Mouse (Mus musculus): ENCODE data around the gene Rnf224. TPM values are rescaled to one million over a fixed set of nuclear protein-coding genes. Genes with fewer than 3 reads are reported as not detected.

Gene Rnf224
- polyA plus RNA-seq, 1 experiment, result not detected

Other genes with a start within 250 kb of the Rnf224 start
- gene Nsmf, start 182.4 kb downstream of the Rnf224 start, polyA plus RNA-seq (2012; ENCODE audit: insufficient read depth, insufficient read length, missing spikeins), result 10.6 and 15.1 TPM in 2 replicates
- not detected in 2 replicates for gene Entpd8, start 156.5 kb downstream of the Rnf224 start, polyA plus RNA-seq (2012; ENCODE audit: insufficient read depth, insufficient read length, missing spikeins)
- gene Noxa1, start 141.6 kb downstream of the Rnf224 start, polyA plus RNA-seq (2012; ENCODE audit: insufficient read depth, insufficient read length, missing spikeins), result not detected in 2 replicates
- 6.4 and 7.1 TPM in 2 replicates for gene Nrarp, start 56.0 kb downstream of the Rnf224 start, polyA plus RNA-seq (2012; ENCODE audit: insufficient read depth, insufficient read length, missing spikeins)
- gene Tor4a, start 39.9 kb downstream of the Rnf224 start, polyA plus RNA-seq (2012; ENCODE audit: insufficient read depth, insufficient read length, missing spikeins), result 1.8 and 6.0 TPM in 2 replicates
- 15.4 and 19.0 TPM in 2 replicates for gene Nelfb, start 25.3 kb downstream of the Rnf224 start, polyA plus RNA-seq (2012; ENCODE audit: insufficient read depth, insufficient read length, missing spikeins)
- not detected in 2 replicates for gene Stpg3, start 22.1 kb downstream of the Rnf224 start, polyA plus RNA-seq (2012; ENCODE audit: insufficient read depth, insufficient read length, missing spikeins)
- gene Fam166a, start 18.0 kb downstream of the Rnf224 start, polyA plus RNA-seq (2012; ENCODE audit: insufficient read depth, insufficient read length, missing spikeins), result not detected in 2 replicates
- gene Tubb4b, start 12.1 kb downstream of the Rnf224 start, polyA plus RNA-seq (2012; ENCODE audit: insufficient read depth, insufficient read length, missing spikeins), result 193 and 284 TPM in 2 replicates
- gene Slc34a3, start 2.4 kb downstream of the Rnf224 start, polyA plus RNA-seq (2012; ENCODE audit: insufficient read depth, insufficient read length, missing spikeins), result not detected in 2 replicates
- not detected in 2 replicates for gene Rnf208, start 5.5 kb upstream of the Rnf224 start, polyA plus RNA-seq (2012; ENCODE audit: insufficient read depth, insufficient read length, missing spikeins)
- gene Cysrt1, start 5.7 kb upstream of the Rnf224 start, polyA plus RNA-seq (2012; ENCODE audit: insufficient read depth, insufficient read length, missing spikeins), result not detected in 2 replicates
- gene AL732309.1, start 10.1 kb upstream of the Rnf224 start, polyA plus RNA-seq (2012; ENCODE audit: insufficient read depth, insufficient read length, missing spikeins), result 2.3 and 5.4 TPM in 2 replicates
- 13.5 and 18.9 TPM in 2 replicates for gene Tmem203, start 18.7 kb upstream of the Rnf224 start, polyA plus RNA-seq (2012; ENCODE audit: insufficient read depth, insufficient read length, missing spikeins)
- 1.7 and 3.7 TPM in 2 replicates for gene Tprn, start 25.8 kb upstream of the Rnf224 start, polyA plus RNA-seq (2012; ENCODE audit: insufficient read depth, insufficient read length, missing spikeins)
- gene Ssna1, start 35.7 kb upstream of the Rnf224 start, polyA plus RNA-seq (2012; ENCODE audit: insufficient read depth, insufficient read length, missing spikeins), result 41.7 and 44.0 TPM in 2 replicates
- 18.6 and 23.7 TPM in 2 replicates for gene Anapc2, start 35.7 kb upstream of the Rnf224 start, polyA plus RNA-seq (2012; ENCODE audit: insufficient read depth, insufficient read length, missing spikeins)
- not detected in 2 replicates for gene Tmem210, start 51.4 kb upstream of the Rnf224 start, polyA plus RNA-seq (2012; ENCODE audit: insufficient read depth, insufficient read length, missing spikeins)
- gene Lrrc26, start 53.1 kb upstream of the Rnf224 start, polyA plus RNA-seq (2012; ENCODE audit: insufficient read depth, insufficient read length, missing spikeins), result not detected in 2 replicates
- not detected in 2 replicates for gene Grin1, start 82.4 kb upstream of the Rnf224 start, polyA plus RNA-seq (2012; ENCODE audit: insufficient read depth, insufficient read length, missing spikeins)
- 11.3 and 16.0 TPM in 2 replicates for gene Man1b1, start 95.6 kb upstream of the Rnf224 start, polyA plus RNA-seq (2012; ENCODE audit: insufficient read depth, insufficient read length, missing spikeins)
- 11.1 and 15.0 TPM in 2 replicates for gene Dpp7, start 119.6 kb upstream of the Rnf224 start, polyA plus RNA-seq (2012; ENCODE audit: insufficient read depth, insufficient read length, missing spikeins)
- gene Uap1l1, start 128.9 kb upstream of the Rnf224 start, polyA plus RNA-seq (2012; ENCODE audit: insufficient read depth, insufficient read length, missing spikeins), result 6.1 and 9.1 TPM in 2 replicates
- not detected in 2 replicates for gene Sapcd2, start 135.5 kb upstream of the Rnf224 start, polyA plus RNA-seq (2012; ENCODE audit: insufficient read depth, insufficient read length, missing spikeins)
- gene Entpd2, start 159.1 kb upstream of the Rnf224 start, polyA plus RNA-seq (2012; ENCODE audit: insufficient read depth, insufficient read length, missing spikeins), result 11.3 and 18.4 TPM in 2 replicates
- gene Npdc1, start 162.6 kb upstream of the Rnf224 start, polyA plus RNA-seq (2012; ENCODE audit: insufficient read depth, insufficient read length, missing spikeins), result 32.5 and 41.5 TPM in 2 replicates
- gene Fut7, start 186.5 kb upstream of the Rnf224 start, polyA plus RNA-seq (2012; ENCODE audit: insufficient read depth, insufficient read length, missing spikeins), result not detected in 2 replicates
- 30.0 and 52.4 TPM in 2 replicates for gene Abca2, start 191.9 kb upstream of the Rnf224 start, polyA plus RNA-seq (2012; ENCODE audit: insufficient read depth, insufficient read length, missing spikeins)
- not detected in 2 replicates for gene Clic3, start 220.1 kb upstream of the Rnf224 start, polyA plus RNA-seq (2012; ENCODE audit: insufficient read depth, insufficient read length, missing spikeins)
- gene Paxx, start 224.3 kb upstream of the Rnf224 start, polyA plus RNA-seq (2012; ENCODE audit: insufficient read depth, insufficient read length, missing spikeins), result 195 and 218 TPM in 2 replicates
- gene Ptgds, start 233.3 kb upstream of the Rnf224 start, polyA plus RNA-seq (2012; ENCODE audit: insufficient read depth, insufficient read length, missing spikeins), result 15.2 and 46.8 TPM in 2 replicates

Data from brown adipose tissue, adult 24 weeks (tissue).